Mouse (Mus musculus): Measurements from ENCODE around the gene Smco4. TPM values are rescaled to one million over a fixed set of nuclear protein-coding genes. Genes with fewer than 3 reads are reported as not detected.

Gene Smco4
- polyA plus RNA-seq, 1 experiment from 2014 or later, result 3.9 TPM

GRCm38 (mm10) chr9:15505288-15505687, 12.1 kb downstream of the Smco4 start:
- peaks cover 55% of the 10 kb centered on the region for H3K4me1 ChIP-seq (replicated peaks; ENCODE audit: insufficient read depth, low read length)
- 0 out of 2 replicates have a peak overlapping the region, but pooled peaks have one; percentile 1 for H3K27ac ChIP-seq
- no peak for ATAC-seq (replicated peaks; ENCODE audit: low FRiP score, low read depth)
- no peak for TF ChIP-seq CTCF (IDR thresholded peaks at IDR 0.05; ENCODE audit: low read depth)
- no peaks in the 10 kb centered on the region for H3K27me3 ChIP-seq (ENCODE audit: insufficient read depth, low read length)
- WGBS, result 15% methylated on average over 1 of the region's 1 CpGs
- H3K36me3 ChIP-seq (ENCODE audit: insufficient read depth, low read length), result no peaks in the 10 kb centered on the region
- H3K9me3 ChIP-seq (replicated peaks; ENCODE audit: low read length), result no peaks in the 10 kb centered on the region
- H3K4me2 ChIP-seq (ENCODE audit: low read length), result no peak overlapping the region
- no peak overlapping the region for H3K4me3 ChIP-seq (replicated peaks; ENCODE audit: low read depth, low read length)
- no peak overlapping the region for H3K9ac ChIP-seq (ENCODE audit: low read depth, low read length)
- DNase-seq (ENCODE audit: low spot score), result no peak

- Histone ChIP-seq H3K27ac (peak overlapping the region; percentile 74), H3K36me3 (ENCODE audit: insufficient read depth, low read length) (no peaks in the 10 kb centered on the region), H3K4me1 (replicated peaks; ENCODE audit: insufficient read depth, low read length) (peaks cover 64% of the 10 kb centered on the region), H3K9me3 (replicated peaks; ENCODE audit: low read length) (no peaks in the 10 kb centered on the region), H3K9ac (ENCODE audit: low read depth, low read length) (no peak overlapping the region), H3K27me3 (ENCODE audit: insufficient read depth, low read length) (no peaks in the 10 kb centered on the region), H3K4me2 (ENCODE audit: low read length) (no peak overlapping the region), H3K4me3 (replicated peaks; ENCODE audit: low read depth, low read length) (no peak overlapping the region)
- ATAC-seq (replicated peaks; ENCODE audit: low FRiP score, low read depth) (peak; percentile 80), DNase-seq (ENCODE audit: low spot score) (no peak)
- no peak for TF ChIP-seq CTCF (IDR thresholded peaks at IDR 0.05; ENCODE audit: low read depth)
- 39% methylated on average over 3 of the region's 3 CpGs for WGBS
Observed at GRCm38 (mm10) chr9:15506863-15507262, 13.6 kb downstream of the Smco4 start.

GRCm38 (mm10) chr9:15507431-15507875, 14.2 kb downstream of the Smco4 start:
- Histone ChIP-seq H3K4me3 (replicated peaks; ENCODE audit: low read depth, low read length) (no peak overlapping the region), H3K4me2 (ENCODE audit: low read length) (no peak overlapping the region), H3K27ac (peak overlapping the region; percentile 74), H3K9me3 (replicated peaks; ENCODE audit: low read length) (no peaks in the 10 kb centered on the region), H3K36me3 (ENCODE audit: insufficient read depth, low read length) (no peaks in the 10 kb centered on the region), H3K9ac (ENCODE audit: low read depth, low read length) (no peak overlapping the region), H3K4me1 (replicated peaks; ENCODE audit: insufficient read depth, low read length) (peaks cover 61% of the 10 kb centered on the region), H3K27me3 (ENCODE audit: insufficient read depth, low read length) (no peaks in the 10 kb centered on the region)
- TF ChIP-seq CTCF (IDR thresholded peaks at IDR 0.05; ENCODE audit: low read depth), result no peak
- no peak for DNase-seq (ENCODE audit: low spot score)
- 54% methylated on average over 4 of the region's 4 CpGs for WGBS
- peak; percentile 13; the same call in 1 of the 2 replicates for ATAC-seq (replicated peaks; ENCODE audit: low FRiP score, low read depth)

- TF ChIP-seq CTCF (IDR thresholded peaks at IDR 0.05; ENCODE audit: low read depth), result no peak
- DNase-seq (ENCODE audit: low spot score) (no peak), ATAC-seq (replicated peaks; ENCODE audit: low FRiP score, low read depth) (no peak)
- 45% methylated on average over 3 of the region's 3 CpGs for WGBS
- no peaks in the 10 kb centered on the region for H3K36me3 ChIP-seq (ENCODE audit: insufficient read depth, low read length)
- H3K27ac ChIP-seq, result no peak overlapping the region
- no peak overlapping the region for H3K4me2 ChIP-seq (ENCODE audit: low read length)
- peaks cover 42% of the 10 kb centered on the region for H3K4me1 ChIP-seq (replicated peaks; ENCODE audit: insufficient read depth, low read length)
- no peak overlapping the region for H3K9ac ChIP-seq (ENCODE audit: low read depth, low read length)
- no peaks in the 10 kb centered on the region for H3K27me3 ChIP-seq (ENCODE audit: insufficient read depth, low read length)
- no peaks in the 10 kb centered on the region for H3K9me3 ChIP-seq (replicated peaks; ENCODE audit: low read length)
- H3K4me3 ChIP-seq (replicated peaks; ENCODE audit: low read depth, low read length), result no peak overlapping the region
Observed at GRCm38 (mm10) chr9:15509363-15509762, 16.1 kb downstream of the Smco4 start.

- Histone ChIP-seq H3K27ac (peak overlapping the region; percentile 66), H3K4me1 (replicated peaks; ENCODE audit: insufficient read depth, low read length) (peaks cover 40% of the 10 kb centered on the region), H3K36me3 (ENCODE audit: insufficient read depth, low read length) (no peaks in the 10 kb centered on the region), H3K4me3 (replicated peaks; ENCODE audit: low read depth, low read length) (no peak overlapping the region), H3K27me3 (ENCODE audit: insufficient read depth, low read length) (no peaks in the 10 kb centered on the region), H3K9ac (ENCODE audit: low read depth, low read length) (no peak overlapping the region), H3K4me2 (ENCODE audit: low read length) (no peak overlapping the region), H3K9me3 (replicated peaks; ENCODE audit: low read length) (no peaks in the 10 kb centered on the region)
- TF ChIP-seq CTCF (IDR thresholded peaks at IDR 0.05; ENCODE audit: low read depth), result no peak
- DNase-seq (ENCODE audit: low spot score) (no peak), ATAC-seq (replicated peaks; ENCODE audit: low FRiP score, low read depth) (no peak)
- WGBS, result 38% methylated on average over 3 of the region's 3 CpGs
Observed at GRCm38 (mm10) chr9:15510557-15511310, 17.5 kb downstream of the Smco4 start.

GRCm38 (mm10) chr9:15512918-15513317, 19.7 kb downstream of the Smco4 start:
- TF ChIP-seq CTCF (IDR thresholded peaks at IDR 0.05; ENCODE audit: low read depth), result no peak
- Histone ChIP-seq H3K9ac (ENCODE audit: low read depth, low read length) (no peak overlapping the region), H3K4me1 (replicated peaks; ENCODE audit: insufficient read depth, low read length) (peaks cover 29% of the 10 kb centered on the region), H3K4me3 (replicated peaks; ENCODE audit: low read depth, low read length) (no peak overlapping the region), H3K4me2 (ENCODE audit: low read length) (0 out of 2 replicates have a peak overlapping the region, but pooled peaks have one; percentile 10), H3K27ac (peak overlapping the region; percentile 31; the same call in 1 of the 2 replicates), H3K36me3 (ENCODE audit: insufficient read depth, low read length) (no peaks in the 10 kb centered on the region), H3K9me3 (replicated peaks; ENCODE audit: low read length) (no peaks in the 10 kb centered on the region), H3K27me3 (ENCODE audit: insufficient read depth, low read length) (no peaks in the 10 kb centered on the region)
- 34% methylated on average over 7 of the region's 7 CpGs for WGBS
- ATAC-seq (replicated peaks; ENCODE audit: low FRiP score, low read depth) (peak; percentile 77), DNase-seq (ENCODE audit: low spot score) (peak; percentile 83)
